Mouse (Mus musculus) neural tube, embryonic 13.5 days (tissue): ENCODE measurements around the gene Col16a1. TPM values are rescaled to one million over a fixed set of nuclear protein-coding genes. Genes with fewer than 3 reads are reported as not detected.
A peak's percentile ranks its signal among the peaks of the same experiment; 100 is the strongest.

Source experiments
- ATAC-seq: fragments of 200-750 bp; cut with Nextera tagmentation; 2 replicates; pipeline ENCODE4 v1.8.0; 2017; ENCODE audit warnings: low read depth, mild to moderate bottlenecking, moderate TSS enrichment, moderate library complexity
- H3K27ac ChIP-seq: fragments of 300-500 bp; sonication (generic); replicated peaks from 2 replicates; pipeline ENCODE4 v1.5.1; 2015; ENCODE audit warnings: moderate library complexity, mild to moderate bottlenecking, inconsistent platforms
- H3K27me3 ChIP-seq: fragments of 300-500 bp; sonication (generic); 2 replicates; pipeline ENCODE4 v1.6.1; 2015; ENCODE audit warnings: mild to moderate bottlenecking, inconsistent platforms
- H3K36me3 ChIP-seq: fragments of 300-500 bp; sonication (generic); 2 replicates; pipeline ENCODE4 v1.6.1; 2015; ENCODE audit warnings: mild to moderate bottlenecking, inconsistent platforms
- H3K4me1 ChIP-seq: fragments of 300-500 bp; sonication (generic); replicated peaks from 2 replicates; pipeline ENCODE4 v1.6.1; 2015; ENCODE audit warnings: inconsistent platforms
- H3K4me2 ChIP-seq: fragments of 300-500 bp; sonication (generic); 2 replicates; pipeline ENCODE4 v1.6.1; 2015; ENCODE audit warnings: inconsistent platforms, mild to moderate bottlenecking, moderate library complexity
- H3K4me3 ChIP-seq: fragments of 300-500 bp; sonication (generic); 2 replicates; pipeline ENCODE4 v1.5.1; 2015; ENCODE audit warnings: mild to moderate bottlenecking, inconsistent platforms
- H3K9ac ChIP-seq: fragments of 300-500 bp; sonication (generic); 2 replicates; pipeline ENCODE4 v1.6.1; 2015; ENCODE audit warnings: moderate library complexity, mild to moderate bottlenecking, inconsistent platforms
- H3K9me3 ChIP-seq: fragments of 300-500 bp; sonication (generic); 2 replicates; pipeline ENCODE4 v1.6.1; 2016; ENCODE audit warnings: inconsistent platforms
- WGBS: fragments of 180-500 bp; shearing (Covaris S2); methylation state at CpG from one replicate; pipeline ENCODE4 v1.1.7; 2015; 5-methylcytosine and 5-hydroxymethylcytosine counted together
- polyA plus RNA-seq: library from polyadenylated mRNA; unstranded; fragments of >200 nt; fragmentation: Nextera tagmentation; extraction: Ambion mirVana; gene quantifications from 2 replicates; pipeline ENCODE4 v1.2.1, GENCODE M21; 2015

The Col16a1 gene
- polyA plus RNA-seq, 1 experiment from 2014 or later, result 14.7 TPM

- 70% methylated on average over 8 of the region's 8 CpGs for WGBS
- no peak for ATAC-seq
- H3K36me3 ChIP-seq, result peaks cover 53% of the 10 kb centered on the region
Observed at GRCm38 (mm10) chr4:130121560-130121959, 73.9 kb downstream of the Col16a1 start.

GRCm38 (mm10) chr4:130123020-130123419, 75.4 kb downstream of the Col16a1 start:
- H3K9me3 ChIP-seq, result no peaks in the 10 kb centered on the region
- H3K9ac ChIP-seq, result no peak overlapping the region
- no peak overlapping the region for H3K4me3 ChIP-seq
- peaks cover 65% of the 10 kb centered on the region for H3K36me3 ChIP-seq
- H3K27ac ChIP-seq, result no peak overlapping the region
- 90% methylated on average over 5 of the region's 5 CpGs for WGBS
- no peak overlapping the region for H3K4me2 ChIP-seq
- no peaks in the 10 kb centered on the region for H3K27me3 ChIP-seq
- no peaks in the 10 kb centered on the region for H3K4me1 ChIP-seq
- no peak for ATAC-seq

More at GRCm38 (mm10) chr4:130121560-130121959, 73.9 kb downstream of the Col16a1 start:
- Histone ChIP-seq H3K27ac (no peak overlapping the region), H3K4me2 (no peak overlapping the region), H3K27me3 (no peaks in the 10 kb centered on the region), H3K9ac (no peak overlapping the region), H3K9me3 (peaks cover 3% of the 10 kb centered on the region; the same call in 1 of the 2 replicates), H3K4me3 (no peak overlapping the region), H3K4me1 (no peaks in the 10 kb centered on the region)

GRCm38 (mm10) chr4:130124110-130124509, 76.5 kb downstream of the Col16a1 start:
- Histone ChIP-seq H3K36me3 (peaks cover 68% of the 10 kb centered on the region), H3K4me3 (no peak overlapping the region), H3K4me2 (no peak overlapping the region), H3K27me3 (no peaks in the 10 kb centered on the region), H3K9me3 (no peaks in the 10 kb centered on the region), H3K4me1 (no peaks in the 10 kb centered on the region), H3K9ac (no peak overlapping the region), H3K27ac (no peak overlapping the region)
- WGBS, result 90% methylated on average over 4 of the region's 4 CpGs
- ATAC-seq, result no peak

DNA sequence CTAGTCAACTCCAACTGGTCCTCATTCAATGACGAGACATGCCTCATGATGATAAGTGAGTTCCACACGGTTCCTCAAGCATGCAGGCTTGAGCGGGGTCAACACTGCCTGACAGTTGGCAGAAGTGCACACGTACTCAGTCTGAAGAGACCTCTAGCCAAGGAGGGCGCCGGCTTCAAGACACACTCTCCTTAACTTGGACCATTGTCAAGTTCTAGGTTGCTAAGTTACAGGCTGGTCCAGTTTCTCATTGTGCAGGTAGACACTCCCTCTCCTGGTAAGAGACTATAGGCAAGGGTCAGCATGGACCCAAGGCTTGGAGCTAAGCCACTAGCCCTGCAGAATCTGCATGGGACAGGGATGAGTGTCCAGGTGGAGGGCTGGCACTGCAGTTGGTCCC, 77.5 kb downstream of the Col16a1 start:
- no peaks in the 10 kb centered on the region for H3K27me3 ChIP-seq
- H3K4me2 ChIP-seq, result no peak overlapping the region
- 96% methylated on average over 6 of the region's 6 CpGs for WGBS
- no peak overlapping the region for H3K27ac ChIP-seq
- H3K9ac ChIP-seq, result no peak overlapping the region
- no peaks in the 10 kb centered on the region for H3K4me1 ChIP-seq
- no peak for ATAC-seq
- no peak overlapping the region for H3K4me3 ChIP-seq
- no peaks in the 10 kb centered on the region for H3K9me3 ChIP-seq
- peaks cover 68% of the 10 kb centered on the region for H3K36me3 ChIP-seq

DNA sequence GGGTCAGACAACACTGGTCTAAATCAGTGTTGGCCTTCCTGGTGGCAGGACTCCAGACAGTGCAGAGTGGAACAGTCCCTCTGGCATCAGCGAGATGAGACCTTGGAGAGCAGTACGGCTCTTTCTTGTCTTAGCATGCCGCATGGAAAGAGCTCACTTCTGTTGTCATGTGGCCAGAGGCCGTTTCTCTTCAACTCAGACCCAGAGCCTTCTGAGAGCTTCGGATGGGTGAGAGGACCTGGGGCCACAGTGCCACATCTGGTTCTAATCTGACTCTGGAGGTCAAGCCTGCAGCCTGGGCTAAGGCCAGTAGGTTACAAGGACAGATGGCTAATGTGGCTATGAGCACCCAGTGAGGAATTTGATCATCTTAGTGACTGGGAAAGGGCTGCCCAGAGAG, 78.3 kb downstream of the Col16a1 start:
- H3K9ac ChIP-seq, result no peak overlapping the region
- H3K27me3 ChIP-seq, result no peaks in the 10 kb centered on the region
- H3K4me1 ChIP-seq, result no peaks in the 10 kb centered on the region
- WGBS, result 83% methylated on average over 5 of the region's 5 CpGs
- H3K36me3 ChIP-seq, result peaks cover 68% of the 10 kb centered on the region
- no peak for ATAC-seq
- no peak overlapping the region for H3K4me3 ChIP-seq
- no peaks in the 10 kb centered on the region for H3K9me3 ChIP-seq
- H3K27ac ChIP-seq, result no peak overlapping the region
- H3K4me2 ChIP-seq, result no peak overlapping the region

DNA sequence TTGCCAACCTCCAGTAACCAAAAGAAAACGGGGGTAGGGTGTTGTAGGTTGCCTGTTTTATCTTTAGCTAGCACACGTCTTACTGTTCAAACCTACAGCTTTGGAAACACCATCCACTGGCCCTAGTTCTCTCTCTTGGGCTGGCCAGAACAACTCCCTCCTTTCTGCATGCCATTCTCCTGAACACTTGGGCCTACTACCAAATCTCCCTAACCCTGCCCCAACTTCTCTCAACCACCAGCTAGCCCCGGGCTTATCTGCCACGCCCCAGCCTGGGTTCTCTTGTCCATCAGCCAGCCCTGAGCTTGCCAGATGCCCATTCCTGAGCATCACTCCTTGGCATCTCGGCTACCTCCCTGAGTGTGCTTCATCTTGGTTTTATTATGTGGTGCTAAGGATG, 81.3 kb downstream of the Col16a1 start:
- H3K4me3 ChIP-seq, result no peak overlapping the region
- ATAC-seq, result no peak
- no peak overlapping the region for H3K9ac ChIP-seq
- H3K4me2 ChIP-seq, result no peak overlapping the region
- peaks cover 42% of the 10 kb centered on the region for H3K36me3 ChIP-seq
- peaks cover 8% of the 10 kb centered on the region; the same call in 1 of the 2 replicates for H3K4me1 ChIP-seq
- no peak overlapping the region for H3K27ac ChIP-seq
- 89% methylated on average over 5 of the region's 5 CpGs for WGBS
- no peaks in the 10 kb centered on the region for H3K9me3 ChIP-seq
- H3K27me3 ChIP-seq, result no peaks in the 10 kb centered on the region; the same call in 1 of the 2 replicates

GRCm38 (mm10) chr4:130130082-130130481, 82.4 kb downstream of the Col16a1 start:
- ATAC-seq, result no peak

DNA sequence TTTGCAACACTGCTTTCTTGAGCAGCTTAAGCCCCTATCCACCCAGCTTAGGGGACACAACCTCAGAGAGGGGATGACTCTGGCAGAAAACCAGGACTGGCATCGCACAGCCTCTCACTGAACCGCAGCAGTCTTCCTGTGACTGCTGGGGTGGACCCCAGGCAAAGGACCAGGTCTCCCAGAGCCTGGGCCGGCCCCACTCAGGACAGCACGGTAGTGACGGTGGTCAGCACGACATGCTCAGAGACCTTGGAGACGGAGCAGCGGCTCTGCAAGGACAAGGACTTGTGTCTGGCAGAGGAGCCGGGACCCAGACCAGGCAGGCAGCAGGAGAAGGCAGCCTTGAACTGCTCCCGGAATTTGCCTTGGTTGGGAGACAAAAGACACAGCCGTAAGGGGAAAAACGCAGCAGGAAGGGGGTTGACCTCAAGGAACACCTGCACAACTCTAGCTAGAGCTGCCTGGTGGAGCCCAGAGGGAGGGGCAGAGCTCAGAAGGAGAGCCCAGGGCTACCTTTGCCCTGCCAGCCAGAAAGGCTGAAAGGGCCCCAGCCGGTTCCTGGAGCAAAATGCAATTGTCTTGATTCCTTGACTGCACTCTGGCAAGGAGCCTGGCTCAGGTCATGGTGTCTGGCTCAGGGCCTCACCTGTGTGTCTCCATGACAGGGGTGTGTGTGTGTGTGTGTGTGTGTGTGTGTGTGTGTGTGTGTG, 83.2 kb downstream of the Col16a1 start:
- WGBS, result 53% methylated on average over 13 of the region's 13 CpGs
- no peak overlapping the region for H3K4me3 ChIP-seq
- no peak overlapping the region for H3K27ac ChIP-seq
- H3K36me3 ChIP-seq, result peaks cover 25% of the 10 kb centered on the region
- H3K4me2 ChIP-seq, result no peak overlapping the region
- H3K9ac ChIP-seq, result no peak overlapping the region
- H3K9me3 ChIP-seq, result no peaks in the 10 kb centered on the region
- peaks cover 8% of the 10 kb centered on the region; the same call in 1 of the 2 replicates for H3K4me1 ChIP-seq
- no peaks in the 10 kb centered on the region; the same call in 1 of the 2 replicates for H3K27me3 ChIP-seq
- ATAC-seq, result no peak

More at GRCm38 (mm10) chr4:130130082-130130481, 82.4 kb downstream of the Col16a1 start:
- H3K4me1 ChIP-seq, result peaks cover 8% of the 10 kb centered on the region; the same call in 1 of the 2 replicates
- H3K4me2 ChIP-seq, result no peak overlapping the region
- H3K36me3 ChIP-seq, result peaks cover 32% of the 10 kb centered on the region
- no peaks in the 10 kb centered on the region for H3K9me3 ChIP-seq
- no peak overlapping the region for H3K9ac ChIP-seq
- WGBS, result 79% methylated on average over 10 of the region's 10 CpGs
- H3K27me3 ChIP-seq, result no peaks in the 10 kb centered on the region; the same call in 1 of the 2 replicates
- no peak overlapping the region for H3K4me3 ChIP-seq
- no peak overlapping the region for H3K27ac ChIP-seq

GRCm38 (mm10) chr4:130131448-130132105, 83.9 kb downstream of the Col16a1 start:
- no peak overlapping the region for H3K4me3 ChIP-seq
- no peak overlapping the region for H3K9ac ChIP-seq
- H3K36me3 ChIP-seq, result peaks cover 17% of the 10 kb centered on the region
- peaks cover 8% of the 10 kb centered on the region; the same call in 1 of the 2 replicates for H3K4me1 ChIP-seq
- 90% methylated on average over 7 of the region's 7 CpGs for WGBS
- H3K27ac ChIP-seq, result no peak overlapping the region
- no peak overlapping the region for H3K4me2 ChIP-seq
- H3K27me3 ChIP-seq, result no peaks in the 10 kb centered on the region; the same call in 1 of the 2 replicates
- no peak for ATAC-seq
- H3K9me3 ChIP-seq, result no peaks in the 10 kb centered on the region

DNA sequence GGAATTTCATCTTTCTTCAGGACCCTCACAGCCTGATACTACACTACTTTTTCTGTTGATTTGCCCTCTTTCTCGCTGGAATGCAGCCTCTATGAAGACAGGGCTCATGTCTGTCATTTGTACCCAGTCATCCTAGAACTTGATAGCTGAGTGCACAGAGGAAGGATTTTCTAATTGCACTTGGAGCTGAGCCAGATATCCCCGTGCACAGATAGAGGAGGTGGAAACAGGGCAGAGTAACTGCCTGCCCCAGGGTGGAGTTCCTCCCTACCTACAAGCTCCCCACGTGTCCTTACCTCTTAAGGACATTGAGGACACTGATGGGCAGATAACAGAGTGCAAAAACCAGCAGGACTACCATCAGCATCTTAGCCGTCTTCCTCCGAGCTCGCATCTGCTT, 85.8 kb downstream of the Col16a1 start:
- no peaks in the 10 kb centered on the region for H3K9me3 ChIP-seq
- no peak overlapping the region for H3K4me3 ChIP-seq
- no peaks in the 10 kb centered on the region for H3K36me3 ChIP-seq
- no peak overlapping the region for H3K4me2 ChIP-seq
- peaks cover 17% of the 10 kb centered on the region for H3K27me3 ChIP-seq
- H3K27ac ChIP-seq, result no peak overlapping the region
- no peak overlapping the region for H3K9ac ChIP-seq
- 62% methylated on average over 6 of the region's 6 CpGs for WGBS
- ATAC-seq, result no peak
- peaks cover 12% of the 10 kb centered on the region for H3K4me1 ChIP-seq

- Histone ChIP-seq H3K27me3 (peaks cover 53% of the 10 kb centered on the region), H3K4me3 (peak overlapping the region; percentile 40), H3K36me3 (no peaks in the 10 kb centered on the region), H3K9me3 (no peaks in the 10 kb centered on the region), H3K4me2 (peak overlapping the region; percentile 73), H3K9ac (peak overlapping the region; percentile 70), H3K4me1 (peaks cover 33% of the 10 kb centered on the region), H3K27ac (no peak overlapping the region)
- ATAC-seq, result peak; percentile 71
- WGBS, result under 1% methylated on average over 49 of the region's 57 CpGs
Observed at GRCm38 (mm10) chr4:130138441-130139213, 91.0 kb downstream of the Col16a1 start.

- H3K36me3 ChIP-seq, result no peaks in the 10 kb centered on the region
- peak within 1 kb of the TSS; percentile 73 for H3K4me2 ChIP-seq
- peaks cover 33% of the 10 kb centered on the region for H3K4me1 ChIP-seq
- 3% methylated on average over 10 of the region's 15 CpGs for WGBS
- H3K9me3 ChIP-seq, result no peaks in the 10 kb centered on the region
- H3K27me3 ChIP-seq, result peaks cover 53% of the 10 kb centered on the region
- ATAC-seq, result 0 out of 2 replicates have a peak, but pooled peaks have one; percentile 12
- no peak within 1 kb of the TSS for H3K27ac ChIP-seq
- H3K4me3 ChIP-seq, result peak within 1 kb of the TSS; percentile 40
- H3K9ac ChIP-seq, result peak within 1 kb of the TSS; percentile 70
Observed at GRCm38 (mm10) chr4:130139214-130139492, 91.5 kb downstream of the Col16a1 start, which contains the start of gene Hcrtr1. Gene Hcrtr1 (minus strand): TSS chr4:130139359.
